Mouse (Mus musculus) stomach, postnatal 0 days (tissue): ENCODE measurements around the gene Megf11. TPM values are rescaled to one million over a fixed set of nuclear protein-coding genes. Genes with fewer than 3 reads are reported as not detected.

Experiments used
- ATAC-seq: fragments of 200-750 bp; cut with Nextera tagmentation; 2 replicates; pipeline ENCODE4 v1.8.0; 2017; ENCODE audit not compliant: low FRiP score, low TSS enrichment
- DNase-seq: peaks from one replicate; pipeline ENCODE4 v3.0.0-alpha.2; 2016; ENCODE audit warnings: low spot score
- H3K27ac ChIP-seq: fragments of 300-500 bp; sonication (generic); replicated peaks from 2 replicates; pipeline ENCODE4 v1.5.1; 2014; ENCODE audit warnings: mild to moderate bottlenecking, control low read depth
- H3K27me3 ChIP-seq: fragments of 300-500 bp; sonication (generic); 2 replicates; pipeline ENCODE4 v1.6.1; 2014; ENCODE audit warnings: low read length; ENCODE audit not compliant: control insufficient read depth, insufficient read depth
- H3K36me3 ChIP-seq: fragments of 300-500 bp; sonication (generic); 2 replicates; pipeline ENCODE4 v1.6.1; 2014; ENCODE audit warnings: low read length, mixed read lengths; ENCODE audit not compliant: control insufficient read depth, insufficient read depth
- H3K4me1 ChIP-seq: fragments of 300-500 bp; sonication (generic); replicated peaks from 2 replicates; pipeline ENCODE4 v1.6.1; 2014; ENCODE audit warnings: antibody characterized with exemption; ENCODE audit not compliant: control insufficient read depth, insufficient read depth
- H3K4me2 ChIP-seq: fragments of 300-500 bp; sonication (generic); replicated peaks from 2 replicates; pipeline ENCODE4 v1.6.1; 2014; ENCODE audit warnings: low read depth, mild to moderate bottlenecking, control low read depth, moderate library complexity
- H3K4me3 ChIP-seq: fragments of 300-500 bp; sonication (generic); 2 replicates; pipeline ENCODE4 v1.5.1; 2014; ENCODE audit warnings: low read depth, low read length, control low read depth
- H3K9ac ChIP-seq: fragments of 300-500 bp; sonication (generic); 2 replicates; pipeline ENCODE4 v1.6.1; 2014; ENCODE audit warnings: mild to moderate bottlenecking, low read length, control low read depth, mixed read lengths
- H3K9me3 ChIP-seq: fragments of 300-500 bp; sonication (generic); 2 replicates; pipeline ENCODE4 v1.6.1; 2016; ENCODE audit warnings: low read length; ENCODE audit not compliant: control insufficient read depth
- CTCF ChIP-seq: IDR thresholded peaks from 2 replicates; pipeline ENCODE4 v1.5.1; 2016; ENCODE audit warnings: antibody characterized with exemption, low read depth, mild to moderate bottlenecking, moderate library complexity
- EP300 ChIP-seq: optimal IDR thresholded peaks from 2 replicates; pipeline ENCODE3; 2016; ENCODE audit warnings: antibody characterized with exemption
- WGBS: fragments of 180-500 bp; shearing (Covaris S2); extraction: QIAGEN DNeasy Blood & Tissue Kit; methylation state at CpG from one replicate; pipeline ENCODE4 v1.1.7; 2014; 5-methylcytosine and 5-hydroxymethylcytosine counted together
- microRNA-seq: library from miRNA; unstranded; fragments of <30 nt; microRNA quantifications from one replicate; pipeline ENCODE4, GENCODE M21; 2016
- polyA plus RNA-seq: library from polyadenylated mRNA; unstranded; fragments of >200 nt; fragmentation: Nextera tagmentation; extraction: Ambion mirVana; gene quantifications from 2 replicates; pipeline ENCODE4 v1.2.1, GENCODE M21; 2015

The Megf11 gene
- polyA plus RNA-seq, 1 experiment from 2014 or later, result 0.46 TPM

DNA sequence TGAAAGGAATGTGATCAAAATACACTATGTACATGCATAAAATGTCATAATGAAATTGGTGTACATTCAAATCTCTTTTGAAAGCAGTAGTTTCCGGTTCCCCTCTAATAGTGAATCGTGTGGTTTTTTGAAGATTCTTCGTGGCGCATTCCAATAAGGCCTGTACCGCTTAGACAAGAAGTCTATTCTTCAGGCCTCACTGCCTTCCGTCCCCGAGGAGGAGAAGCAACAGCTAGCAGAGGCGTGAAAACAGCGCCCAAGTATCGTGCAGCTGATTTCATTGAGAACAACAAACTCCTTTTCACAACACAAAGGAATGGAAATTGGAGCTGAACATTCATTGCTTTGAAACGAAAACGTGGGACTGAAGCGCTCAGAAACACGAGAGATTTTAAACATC, 372.6 kb downstream of the Megf11 start:
- no peaks in the 10 kb centered on the region for H3K4me1 ChIP-seq
- no peak overlapping the region for H3K4me3 ChIP-seq
- 82% methylated on average over 14 of the region's 14 CpGs for WGBS
- no peaks in the 10 kb centered on the region for H3K9me3 ChIP-seq
- H3K36me3 ChIP-seq, result no peaks in the 10 kb centered on the region
- no peak overlapping the region for H3K9ac ChIP-seq
- ATAC-seq (no peak), DNase-seq (no peak)
- H3K27ac ChIP-seq, result no peak overlapping the region
- no peak for TF ChIP-seq EP300
- TF ChIP-seq CTCF, result no peak
- no peaks in the 10 kb centered on the region for H3K27me3 ChIP-seq
- H3K4me2 ChIP-seq, result no peak overlapping the region

Small RNA genes within 50 kb of the gene (microRNA-seq; reads per million reads assigned to microRNA genes)
- gene Gm47308, result not detected

Other genes starting within 250 kb of the Megf11 start
- gene Zwilch, start 212.5 kb upstream of the Megf11 start, polyA plus RNA-seq, result 3.2 and 4.1 TPM in 2 replicates
- 902 and 907 TPM in 2 replicates for gene Rpl4, start 212.3 kb upstream of the Megf11 start, polyA plus RNA-seq
- gene Snapc5, start 206.4 kb upstream of the Megf11 start, polyA plus RNA-seq, result 31.8 and 34.4 TPM in 2 replicates
- 2.0 and 2.2 TPM in 2 replicates for gene Uchl4, start 150.4 kb upstream of the Megf11 start, polyA plus RNA-seq
- 84.1 and 85.0 TPM in 2 replicates for gene Map2k1, start 132.0 kb upstream of the Megf11 start, polyA plus RNA-seq
- 81.1 and 85.7 TPM in 2 replicates for gene Tipin, start 104.0 kb upstream of the Megf11 start, polyA plus RNA-seq
- 6.9 and 7.2 TPM in 2 replicates for gene Dis3l, start 44.3 kb upstream of the Megf11 start, polyA plus RNA-seq